Mouse (Mus musculus) hindbrain, embryonic 14.5 days (tissue): ENCODE results near the gene Hdac4. TPM values are rescaled to one million over a fixed set of nuclear protein-coding genes. Genes with fewer than 3 reads are reported as not detected.

ENCODE experiments used
- ATAC-seq: fragments of 200-750 bp; cut with Nextera tagmentation; 2 replicates; pipeline ENCODE4 v1.8.0; 2017; ENCODE audit warnings: moderate number of reproducible peaks, mild to moderate bottlenecking, moderate TSS enrichment, moderate library complexity; ENCODE audit not compliant: low FRiP score
- DNase-seq: peaks from one replicate; pipeline ENCODE4 v3.0.0-alpha.2; 2015; ENCODE audit warnings: low spot score
- H3K27ac ChIP-seq: fragments of 300-500 bp; sonication (generic); 2 replicates; pipeline ENCODE4 v1.5.1; 2014; ENCODE audit warnings: mild to moderate bottlenecking, moderate library complexity
- H3K27me3 ChIP-seq: fragments of 300-500 bp; sonication (generic); 2 replicates; pipeline ENCODE4 v1.6.1; 2014; ENCODE audit warnings: mild to moderate bottlenecking, low read length, mixed read lengths; ENCODE audit not compliant: control insufficient read depth, insufficient read depth
- H3K36me3 ChIP-seq: fragments of 300-500 bp; sonication (generic); replicated peaks from 2 replicates; pipeline ENCODE4 v1.6.1; 2014; ENCODE audit not compliant: control insufficient read depth, insufficient read depth
- H3K4me1 ChIP-seq: fragments of 300-500 bp; sonication (generic); replicated peaks from 2 replicates; pipeline ENCODE4 v1.6.1; 2014; ENCODE audit warnings: antibody characterized with exemption, low read length, mixed read lengths; ENCODE audit not compliant: control insufficient read depth, insufficient read depth
- H3K4me2 ChIP-seq: fragments of 300-500 bp; sonication (generic); replicated peaks from 2 replicates; pipeline ENCODE4 v1.6.1; 2014; ENCODE audit warnings: mild to moderate bottlenecking, moderate library complexity
- H3K4me3 ChIP-seq: fragments of 300-500 bp; sonication (generic); replicated peaks from 2 replicates; pipeline ENCODE4 v1.5.1; 2014; ENCODE audit warnings: mild to moderate bottlenecking, low read length
- H3K9ac ChIP-seq: fragments of 300-500 bp; sonication (generic); 2 replicates; pipeline ENCODE4 v1.6.1; 2014
- H3K9me3 ChIP-seq: fragments of 300-500 bp; sonication (generic); 2 replicates; pipeline ENCODE4 v1.6.1; 2016; ENCODE audit warnings: low read length; ENCODE audit not compliant: control insufficient read depth
- WGBS: fragments of 180-500 bp; shearing (Covaris S2); extraction: QIAGEN DNeasy Blood & Tissue Kit; methylation state at CpG from one replicate; pipeline ENCODE4 v1.1.7; 2014; 5-methylcytosine and 5-hydroxymethylcytosine counted together
- polyA plus RNA-seq: library from polyadenylated mRNA; unstranded; fragments of >200 nt; fragmentation: Nextera tagmentation; extraction: Ambion mirVana; gene quantifications from 2 replicates; pipeline ENCODE4 v1.2.1, GENCODE M21; 2014

The Hdac4 gene
- polyA plus RNA-seq, 1 experiment from 2014 or later = 27.5 TPM

- DNase-seq (no peak), ATAC-seq (no peak)
- Histone ChIP-seq H3K4me3 (no peak overlapping the region), H3K27me3 (no peaks in the 10 kb centered on the region), H3K9me3 (no peaks in the 10 kb centered on the region), H3K27ac (no peak overlapping the region), H3K36me3 (no peaks in the 10 kb centered on the region), H3K9ac (no peak overlapping the region), H3K4me2 (no peak overlapping the region), H3K4me1 (peaks cover 17% of the 10 kb centered on the region; the same call in 1 of the 2 replicates)
- 48% methylated on average over 1 of the region's 1 CpGs for WGBS
Observed at GRCm38 (mm10) chr1:92038714-92039113, 156.8 kb downstream of the Hdac4 start.

GRCm38 (mm10) chr1:92037039-92037438, 158.5 kb downstream of the Hdac4 start:
- DNase-seq = no peak
- Histone ChIP-seq H3K4me1 (peaks cover 17% of the 10 kb centered on the region; the same call in 1 of the 2 replicates), H3K27me3 (no peaks in the 10 kb centered on the region), H3K4me2 (no peak overlapping the region), H3K9me3 (no peaks in the 10 kb centered on the region), H3K9ac (no peak overlapping the region), H3K4me3 (no peak overlapping the region), H3K36me3 (no peaks in the 10 kb centered on the region), H3K27ac (no peak overlapping the region)
- ATAC-seq = no peak
- WGBS = 95% methylated on average over 7 of the region's 7 CpGs

GRCm38 (mm10) chr1:92035770-92036169, 159.7 kb downstream of the Hdac4 start:
- no peak overlapping the region for H3K4me2 ChIP-seq
- ATAC-seq (no peak; the same call in 1 of the 2 replicates), DNase-seq (no peak)
- H3K4me3 ChIP-seq = no peak overlapping the region
- H3K4me1 ChIP-seq = 0 out of 2 replicates have a peak, but pooled peaks cover 12% of the 10 kb centered on the region
- H3K27me3 ChIP-seq = no peaks in the 10 kb centered on the region
- no peak overlapping the region for H3K27ac ChIP-seq
- no peak overlapping the region for H3K9ac ChIP-seq
- WGBS = 31% methylated on average over 6 of the region's 6 CpGs
- no peaks in the 10 kb centered on the region for H3K9me3 ChIP-seq
- no peaks in the 10 kb centered on the region for H3K36me3 ChIP-seq

DNA sequence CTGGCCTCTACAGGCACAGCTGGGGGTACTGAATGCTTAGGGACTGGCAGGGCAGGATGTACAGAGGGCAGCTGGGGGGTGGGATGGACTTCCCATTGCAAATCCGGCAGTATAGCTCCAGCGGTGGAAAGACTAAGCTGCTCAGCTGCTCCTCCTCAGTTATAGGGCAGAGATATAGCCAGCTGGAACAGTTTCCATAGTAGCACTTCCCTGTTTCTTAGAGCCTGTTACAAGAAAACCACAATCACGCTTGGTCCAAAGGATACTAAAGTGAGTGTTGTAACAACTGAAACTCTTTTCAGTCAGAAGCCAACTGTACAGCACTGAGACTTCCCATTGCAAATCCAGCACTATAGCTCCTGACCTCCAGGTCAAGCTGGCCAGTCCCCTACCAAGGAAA, 161.3 kb downstream of the Hdac4 start:
- DNase-seq (no peak), ATAC-seq (no peak)
- WGBS = 75% methylated on average over 3 of the region's 3 CpGs
- peaks cover 7% of the 10 kb centered on the region; the same call in 1 of the 2 replicates for H3K36me3 ChIP-seq
- H3K4me3 ChIP-seq = no peak overlapping the region
- no peaks in the 10 kb centered on the region for H3K27me3 ChIP-seq
- H3K9me3 ChIP-seq = no peaks in the 10 kb centered on the region
- no peak overlapping the region for H3K27ac ChIP-seq
- H3K4me2 ChIP-seq = no peak overlapping the region
- no peak overlapping the region for H3K9ac ChIP-seq
- 0 out of 2 replicates have a peak, but pooled peaks cover 12% of the 10 kb centered on the region for H3K4me1 ChIP-seq

DNA sequence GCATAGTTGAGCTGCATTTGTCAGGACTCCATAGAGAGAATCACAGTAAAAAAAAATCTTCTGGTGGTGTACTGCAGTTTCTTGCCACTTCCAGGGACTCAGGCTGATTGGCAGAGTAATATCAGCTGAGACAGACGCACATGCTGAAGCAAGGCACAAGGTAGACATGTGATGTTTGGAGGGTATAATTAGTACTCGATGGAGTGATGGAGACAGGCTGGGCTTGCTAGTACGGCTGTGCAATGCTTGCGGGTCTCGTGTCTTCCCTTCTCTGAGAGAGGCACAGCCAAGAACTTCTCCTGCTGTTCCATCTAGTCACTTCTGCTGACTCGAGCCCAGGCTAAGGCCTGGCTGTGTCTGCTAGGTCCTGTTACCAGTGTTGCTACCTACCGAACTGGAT, 162.0 kb downstream of the Hdac4 start:
- peaks cover 12% of the 10 kb centered on the region; the same call in 1 of the 2 replicates for H3K36me3 ChIP-seq
- no peaks in the 10 kb centered on the region for H3K27me3 ChIP-seq
- 0 out of 2 replicates have a peak, but pooled peaks cover 7% of the 10 kb centered on the region for H3K4me1 ChIP-seq
- no peak overlapping the region for H3K27ac ChIP-seq
- H3K9me3 ChIP-seq = no peaks in the 10 kb centered on the region
- H3K4me2 ChIP-seq = no peak overlapping the region
- H3K4me3 ChIP-seq = no peak overlapping the region
- H3K9ac ChIP-seq = no peak overlapping the region
- ATAC-seq (no peak), DNase-seq (no peak)
- 85% methylated on average over 7 of the region's 7 CpGs for WGBS

- H3K4me1 ChIP-seq = no peaks in the 10 kb centered on the region
- no peak for ATAC-seq
- no peak overlapping the region for H3K27ac ChIP-seq
- DNase-seq = no peak
- no peak overlapping the region for H3K9ac ChIP-seq
- H3K27me3 ChIP-seq = no peaks in the 10 kb centered on the region
- no peak overlapping the region for H3K4me3 ChIP-seq
- peaks cover 12% of the 10 kb centered on the region; the same call in 1 of the 2 replicates for H3K36me3 ChIP-seq
- no peaks in the 10 kb centered on the region for H3K9me3 ChIP-seq
- 76% methylated on average over 6 of the region's 6 CpGs for WGBS
- H3K4me2 ChIP-seq = no peak overlapping the region
Observed at GRCm38 (mm10) chr1:92030541-92030940, 165.0 kb downstream of the Hdac4 start.

- no peak for ATAC-seq
- Histone ChIP-seq H3K36me3 (peaks cover 12% of the 10 kb centered on the region; the same call in 1 of the 2 replicates), H3K9ac (no peak overlapping the region), H3K9me3 (no peaks in the 10 kb centered on the region), H3K4me2 (no peak overlapping the region), H3K27ac (no peak overlapping the region), H3K4me3 (no peak overlapping the region), H3K4me1 (no peaks in the 10 kb centered on the region), H3K27me3 (no peaks in the 10 kb centered on the region)
- WGBS = 87% methylated on average over 2 of the region's 2 CpGs
- no peak for DNase-seq
Observed at GRCm38 (mm10) chr1:92028158-92028557, 167.3 kb downstream of the Hdac4 start.

- H3K9me3 ChIP-seq = no peaks in the 10 kb centered on the region
- no peak overlapping the region for H3K27ac ChIP-seq
- DNase-seq = no peak
- no peak overlapping the region for H3K4me3 ChIP-seq
- no peak overlapping the region for H3K9ac ChIP-seq
- no peak for ATAC-seq
- H3K36me3 ChIP-seq = peaks cover 12% of the 10 kb centered on the region; the same call in 1 of the 2 replicates
- H3K4me1 ChIP-seq = peaks cover 7% of the 10 kb centered on the region
- 94% methylated on average over 3 of the region's 3 CpGs for WGBS
- H3K27me3 ChIP-seq = no peaks in the 10 kb centered on the region
- no peak overlapping the region for H3K4me2 ChIP-seq
Observed at GRCm38 (mm10) chr1:92026351-92026750, 169.1 kb downstream of the Hdac4 start.

- no peak overlapping the region for H3K4me2 ChIP-seq
- H3K4me1 ChIP-seq = peaks cover 7% of the 10 kb centered on the region
- no peaks in the 10 kb centered on the region for H3K9me3 ChIP-seq
- H3K36me3 ChIP-seq = 0 out of 2 replicates have a peak, but pooled peaks cover 1% of the 10 kb centered on the region
- no peak overlapping the region for H3K4me3 ChIP-seq
- DNase-seq (no peak), ATAC-seq (no peak)
- 94% methylated on average over 3 of the region's 3 CpGs for WGBS
- H3K27ac ChIP-seq = no peak overlapping the region
- H3K27me3 ChIP-seq = no peaks in the 10 kb centered on the region
- no peak overlapping the region for H3K9ac ChIP-seq
Observed at GRCm38 (mm10) chr1:92023906-92024305, 171.6 kb downstream of the Hdac4 start.

DNA sequence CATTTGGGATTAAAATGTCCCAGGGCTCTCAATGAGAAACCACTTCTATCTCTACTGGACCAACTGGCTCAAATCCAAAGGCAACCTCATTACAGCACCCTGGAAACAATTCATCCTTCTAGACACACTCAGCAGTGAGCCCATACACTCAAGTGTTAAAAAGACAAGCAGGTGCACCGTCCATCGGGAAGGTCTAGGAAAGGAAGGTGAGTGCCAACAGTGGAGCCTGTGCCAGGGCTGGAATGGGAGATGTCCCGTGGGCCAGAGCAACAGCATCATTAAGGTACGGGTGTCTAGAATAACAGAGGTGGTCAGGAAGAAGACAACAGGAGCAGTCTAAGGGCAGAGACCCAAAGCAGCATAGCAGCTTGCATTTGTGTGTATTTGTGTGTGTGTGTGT, 173.5 kb downstream of the Hdac4 start:
- DNase-seq = no peak
- Histone ChIP-seq H3K36me3 (no peaks in the 10 kb centered on the region), H3K9ac (no peak overlapping the region), H3K27ac (no peak overlapping the region), H3K9me3 (no peaks in the 10 kb centered on the region), H3K4me3 (no peak overlapping the region), H3K4me2 (no peak overlapping the region), H3K4me1 (peaks cover 7% of the 10 kb centered on the region), H3K27me3 (no peaks in the 10 kb centered on the region)
- 76% methylated on average over 4 of the region's 4 CpGs for WGBS
- ATAC-seq = no peak
